Mouse (Mus musculus) G1E (cell line): ENCODE results near the gene Sesn3. TPM values are rescaled to one million over a fixed set of nuclear protein-coding genes. Genes with fewer than 3 reads are reported as not detected.
"Not testable (repeated sequence)": the region's sequence is repeated elsewhere in the genome, so short reads cannot be mapped to it uniquely, and the experiment has no call there.

Experiments used
- ATAC-seq: 2 replicates; pipeline ENCODE4 v1.8.0; 2016; ENCODE audit warnings: mild to moderate bottlenecking; ENCODE audit not compliant: insufficient number of reproducible peaks, poor library complexity, low FRiP score, severe bottlenecking; ENCODE audit errors: extremely low read depth
- DNase-seq: peaks from one replicate; pipeline ENCODE4 v3.0.0; 2012; ENCODE audit warnings: low spot score
- H3K27me3 ChIP-seq: 2 replicates; pipeline ENCODE4 v1.6.1; 2012; ENCODE audit warnings: mild to moderate bottlenecking, low read length, inconsistent platforms; ENCODE audit not compliant: insufficient read depth
- H3K36me3 ChIP-seq: replicated peaks from 2 replicates; pipeline ENCODE3; 2012; ENCODE audit warnings: mild to moderate bottlenecking, inconsistent platforms
- H3K4me1 ChIP-seq: 2 replicates; pipeline ENCODE4 v1.6.1; 2012; ENCODE audit warnings: low read depth, low read length, inconsistent platforms, mixed read lengths; ENCODE audit not compliant: insufficient read depth
- H3K4me3 ChIP-seq: 2 replicates; pipeline ENCODE4 v1.5.1; 2012; ENCODE audit warnings: low read depth, mild to moderate bottlenecking, inconsistent platforms, low read length, moderate library complexity, mixed read lengths
- H3K9me3 ChIP-seq: replicated peaks from 2 replicates; pipeline ENCODE4 v1.6.1; 2012; ENCODE audit warnings: inconsistent platforms
- CTCF ChIP-seq: IDR thresholded peaks from 2 replicates; pipeline ENCODE4 v1.5.1; 2012; ENCODE audit warnings: low read depth, low read length, inconsistent platforms, mixed read lengths
- GATA1 ChIP-seq: IDR thresholded peaks from 2 replicates; pipeline ENCODE4 v1.6.1; 2012; ENCODE audit warnings: borderline replicate concordance, low read length, inconsistent platforms, mixed read lengths
- GATA2 ChIP-seq: IDR thresholded peaks from 2 replicates; pipeline ENCODE4 v1.6.1; 2012; ENCODE audit warnings: low read depth, low read length, inconsistent platforms, borderline replicate concordance
- POLR2AphosphoS5 ChIP-seq: IDR thresholded peaks from 2 replicates; pipeline ENCODE4 v1.6.1; 2012; ENCODE audit warnings: low read depth, low read length, inconsistent platforms; ENCODE audit not compliant: insufficient replicate concordance
- TAL1 ChIP-seq: conservative IDR thresholded peaks from 2 replicates; pipeline ENCODE4 v1.6.1; 2012; ENCODE audit warnings: low read depth, low read length, inconsistent platforms, mixed read lengths
- polyA plus RNA-seq: library from polyadenylated mRNA; stranded (reverse); fragments of >175 nt; gene quantifications from 2 replicates; pipeline ENCODE4 v1.2.3, GENCODE M21; 2012
- total RNA-seq, 2 experiments: library from RNA; stranded (forward) in 1 of 2; stranded (reverse) in 1 of 2; fragments of 200-1000 nt in 1 of 2; fragments of >200 nt in 1 of 2; fragmentation: Nextera tagmentation in 1 of 2; gene quantifications; 2 replicates each; pipeline ENCODE4 v1.2.3; 2014 to 2017

Gene Sesn3
- not detected in 2 replicates for total RNA-seq (2014; fragmentation: Nextera tagmentation)
- 0.22 and 0.35 TPM in 2 replicates for total RNA-seq (2017)
- polyA plus RNA-seq: 0.07 TPM in 1 of 2 replicates, not detected in the other

DNA sequence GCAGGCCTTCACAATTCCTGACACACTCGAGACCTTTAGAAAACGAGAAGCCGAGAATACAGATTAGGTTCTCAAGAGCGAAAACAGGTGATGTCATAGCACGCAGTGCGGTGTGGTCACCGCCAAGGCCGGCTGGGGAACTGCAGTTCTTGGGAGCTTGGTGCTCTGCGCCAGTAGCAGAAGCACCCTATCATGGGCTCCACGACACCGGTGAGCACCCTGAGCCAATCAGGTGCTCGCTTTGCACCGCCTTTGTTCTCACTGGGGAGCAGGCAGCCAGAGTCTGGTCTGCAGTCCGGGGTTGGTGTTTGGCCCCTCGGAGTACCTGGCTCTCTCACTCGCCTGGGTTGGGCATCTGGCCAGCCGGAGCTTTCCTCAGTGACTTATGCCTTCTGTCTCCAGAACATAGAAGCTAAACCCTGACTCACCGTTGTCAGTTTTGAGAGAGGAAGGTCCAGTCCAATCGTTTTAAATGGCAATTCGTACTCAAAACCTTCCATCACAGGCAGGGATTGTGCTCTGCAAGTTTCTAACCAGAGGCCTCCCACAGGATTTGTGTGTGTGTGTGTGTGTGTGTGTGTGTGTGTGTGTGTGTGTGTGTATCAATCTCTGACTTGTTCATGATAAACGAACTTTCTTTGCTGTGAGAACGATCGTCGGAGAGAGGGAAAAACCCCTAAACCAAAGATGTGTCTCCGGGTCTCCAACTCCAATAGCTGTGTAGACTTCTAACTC, at the start of gene Sesn3:
Gene Sesn3, plus strand, starts transcription at position 82 of the 735 bp plus-strand sequence.
- H3K27me3 ChIP-seq: peaks cover 19% of the 10 kb centered on the region
- no peaks in the 10 kb centered on the region for H3K9me3 ChIP-seq
- TF ChIP-seq TAL1 (no peak), CTCF (no peak), POLR2AphosphoS5 (no peak), GATA2 (no peak), GATA1 (no peak)
- no peak for DNase-seq
- peaks cover 16% of the 10 kb centered on the region for H3K4me1 ChIP-seq
- ATAC-seq: no peak
- H3K4me3 ChIP-seq: peak within 1 kb of the TSS; percentile 72; the same call in 1 of the 2 replicates
- no peaks in the 10 kb centered on the region for H3K36me3 ChIP-seq

DNA sequence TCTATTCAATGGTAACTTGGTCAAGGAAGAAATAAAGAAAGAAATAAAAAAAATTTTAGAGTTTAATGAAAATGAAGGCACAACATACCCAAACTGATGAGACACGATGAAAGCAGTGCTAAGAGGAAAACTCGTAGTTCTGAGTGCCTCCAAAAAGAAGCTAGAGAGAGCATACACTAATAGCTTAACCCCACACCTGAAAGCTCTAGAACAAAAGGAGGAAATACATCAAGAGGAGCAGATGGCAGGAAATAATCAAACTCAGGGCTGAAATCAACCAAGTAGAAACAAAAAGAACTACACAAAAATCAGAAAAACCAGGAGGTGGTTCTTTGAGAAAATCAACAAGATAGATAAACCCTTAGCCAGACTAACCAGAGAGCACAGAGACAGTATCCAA, 47.8 kb upstream of the Sesn3 start:
- not testable (repeated sequence) for ATAC-seq, H3K4me1 ChIP-seq, H3K36me3 ChIP-seq, DNase-seq, H3K9me3 ChIP-seq, H3K4me3 ChIP-seq, H3K27me3 ChIP-seq

DNA sequence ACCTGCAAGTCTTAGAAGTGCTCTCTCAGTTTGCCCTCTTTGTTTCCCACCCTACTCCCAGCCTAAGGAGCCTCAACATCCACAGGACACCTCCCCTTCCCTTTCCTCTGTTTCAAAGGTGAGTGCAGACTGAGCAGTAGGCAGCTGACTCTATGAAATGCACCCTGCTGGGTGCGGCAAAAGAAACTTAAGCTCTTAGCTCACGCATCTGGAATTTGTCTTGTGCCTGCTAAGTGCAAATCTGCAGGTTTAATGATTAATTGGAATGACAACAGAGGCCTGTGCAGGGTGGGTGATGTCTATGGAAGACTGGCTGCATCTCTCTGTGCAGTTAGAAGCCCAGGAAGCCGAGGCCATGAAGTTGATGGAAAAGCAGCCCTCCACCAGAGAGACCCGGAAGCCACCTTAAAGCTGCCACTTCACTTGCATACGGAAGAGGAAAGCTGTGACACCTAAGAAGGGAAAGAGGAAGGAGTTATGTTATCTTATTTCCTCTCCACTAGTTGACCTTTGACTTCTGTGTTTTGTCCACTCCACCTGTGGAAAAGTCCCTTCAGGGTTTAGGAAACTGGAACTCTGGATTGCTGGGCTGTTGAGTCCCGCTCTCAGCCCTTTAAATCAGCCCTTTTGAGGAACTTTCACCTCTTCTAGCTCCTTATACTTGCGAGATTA, 41.0 kb upstream of the Sesn3 start:
- ATAC-seq (no peak), DNase-seq (no peak)
- Histone ChIP-seq H3K4me1 (no peaks in the 10 kb centered on the region), H3K4me3 (no peak overlapping the region), H3K36me3 (no peaks in the 10 kb centered on the region), H3K27me3 (no peaks in the 10 kb centered on the region), H3K9me3 (no peaks in the 10 kb centered on the region)
- no peak for TF ChIP-seq POLR2AphosphoS5
- TF ChIP-seq GATA2: no peak
- no peak for TF ChIP-seq TAL1
- no peak for TF ChIP-seq CTCF
- no peak for TF ChIP-seq GATA1

DNA sequence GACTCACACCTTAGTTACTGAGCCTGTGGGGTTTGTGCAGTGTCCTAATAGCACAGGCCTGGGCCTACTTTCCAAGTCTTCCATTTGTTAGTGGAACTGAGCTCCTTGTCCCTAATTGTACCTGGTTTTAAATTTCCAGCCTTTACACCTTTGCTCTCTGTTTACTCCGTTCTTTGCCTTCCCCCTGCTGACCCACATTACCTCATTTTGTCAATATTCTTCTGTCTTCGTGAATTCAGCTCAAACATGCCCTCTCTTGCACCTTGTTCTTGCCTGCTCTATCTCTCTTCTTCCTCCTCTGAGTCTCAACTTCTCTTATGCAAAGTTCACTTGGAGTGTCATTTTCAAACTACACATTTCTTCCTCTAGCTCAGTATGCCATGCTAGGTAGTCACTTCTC, 39.6 kb upstream of the Sesn3 start:
- TF ChIP-seq GATA1 (no peak), GATA2 (no peak), TAL1 (no peak), POLR2AphosphoS5 (no peak), CTCF (no peak)
- Histone ChIP-seq H3K36me3 (no peaks in the 10 kb centered on the region), H3K9me3 (no peaks in the 10 kb centered on the region)

DNA sequence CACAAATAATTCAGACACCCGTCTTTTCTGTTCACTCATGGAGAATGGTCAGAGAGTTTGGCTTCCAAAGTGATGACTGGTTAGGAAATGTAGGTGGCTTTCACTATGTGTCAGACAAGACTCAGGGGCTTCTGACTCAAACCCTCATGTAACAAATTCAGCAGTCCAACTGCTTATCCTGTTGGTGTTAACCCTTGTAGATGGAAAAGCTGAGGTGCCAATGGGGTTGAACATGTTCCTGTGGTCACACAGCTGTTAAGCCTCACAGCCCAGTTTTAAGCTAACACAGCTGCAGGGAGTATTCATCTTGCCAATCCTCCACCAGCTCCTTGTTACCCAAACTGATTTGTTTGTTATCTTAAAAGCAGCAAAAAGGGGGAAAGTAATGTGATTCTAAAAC, 33.9 kb upstream of the Sesn3 start:
- not testable (repeated sequence) for H3K27me3 ChIP-seq, DNase-seq, H3K36me3 ChIP-seq, H3K9me3 ChIP-seq, ATAC-seq, H3K4me1 ChIP-seq, H3K4me3 ChIP-seq

More for the DNA sequence above, 39.6 kb upstream of the Sesn3 start:
- Histone ChIP-seq H3K4me1 (no peaks in the 10 kb centered on the region), H3K27me3 (no peaks in the 10 kb centered on the region), H3K4me3 (no peak overlapping the region)
- ATAC-seq (no peak), DNase-seq (no peak)

DNA sequence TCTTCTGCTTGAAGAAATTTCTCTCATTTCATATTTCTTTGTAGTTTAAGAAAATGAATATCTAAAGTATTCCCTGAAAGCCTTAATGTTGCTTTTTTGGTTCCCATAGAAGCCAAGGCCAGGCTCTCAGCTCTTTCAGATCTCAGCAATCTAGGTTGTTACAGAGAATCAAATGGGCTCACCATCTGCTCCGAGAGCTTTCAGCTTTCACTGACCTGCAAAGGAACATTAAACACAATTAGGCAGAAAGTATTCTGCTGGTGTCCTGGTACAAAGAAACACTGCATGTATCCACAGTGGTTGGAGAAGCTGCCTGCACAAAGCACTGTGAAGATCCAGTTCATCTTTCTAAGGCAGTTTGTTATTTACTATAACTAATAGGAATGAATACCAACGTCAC, 32.6 kb upstream of the Sesn3 start:
- no peak for TF ChIP-seq TAL1
- no peak for TF ChIP-seq GATA2
- TF ChIP-seq POLR2AphosphoS5: no peak
- TF ChIP-seq GATA1: no peak
- no peak for TF ChIP-seq CTCF
- DNase-seq (no peak), ATAC-seq (no peak)
- no peaks in the 10 kb centered on the region for H3K4me1 ChIP-seq
- H3K27me3 ChIP-seq: 0 out of 2 replicates have a peak, but pooled peaks cover 5% of the 10 kb centered on the region
- H3K4me3 ChIP-seq: no peak overlapping the region
- H3K36me3 ChIP-seq: no peaks in the 10 kb centered on the region
- H3K9me3 ChIP-seq: no peaks in the 10 kb centered on the region

DNA sequence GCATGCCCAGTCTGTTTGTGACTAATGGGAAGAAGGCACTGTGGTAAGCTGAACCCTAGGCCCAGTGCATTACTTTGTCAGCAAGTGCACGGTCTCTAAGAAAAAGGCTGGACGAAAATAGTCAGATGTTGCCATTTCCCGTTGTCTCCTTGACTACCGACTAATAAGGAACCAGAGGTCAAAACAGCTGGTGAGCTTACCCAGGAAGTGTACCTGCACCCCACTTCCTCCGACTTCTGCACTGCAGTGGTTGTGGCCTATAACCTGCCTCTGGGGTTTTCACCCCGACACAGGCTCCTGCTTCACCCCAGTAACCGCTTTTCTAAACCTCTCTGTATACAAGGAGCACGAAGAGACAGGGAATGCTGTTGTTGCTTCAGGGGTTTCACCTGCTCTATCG, 30.3 kb upstream of the Sesn3 start:
- Histone ChIP-seq H3K36me3 (no peaks in the 10 kb centered on the region), H3K27me3 (0 out of 2 replicates have a peak, but pooled peaks cover 8% of the 10 kb centered on the region), H3K4me1 (no peaks in the 10 kb centered on the region), H3K4me3 (no peak overlapping the region), H3K9me3 (no peaks in the 10 kb centered on the region)
- ATAC-seq: no peak
- TF ChIP-seq GATA1 (no peak), TAL1 (no peak), POLR2AphosphoS5 (no peak), CTCF (no peak), GATA2 (no peak)
- DNase-seq: no peak
